Mouse (Mus musculus) lung, embryonic 16.5 days (tissue): ENCODE data around the gene Gm5108. TPM values are rescaled to one million over a fixed set of nuclear protein-coding genes. Genes with fewer than 3 reads are reported as not detected.
A peak's percentile ranks its signal among the peaks of the same experiment; 100 is the strongest.

Source experiments
- ATAC-seq: fragments of 200-750 bp; cut with Nextera tagmentation; 2 replicates; pipeline ENCODE4 v1.8.0; 2017; ENCODE audit warnings: low read depth, mild to moderate bottlenecking, moderate library complexity
- H3K27ac ChIP-seq: fragments of 300-500 bp; sonication (generic); 2 replicates; pipeline ENCODE4 v1.5.1; 2014; ENCODE audit warnings: mild to moderate bottlenecking, control low read depth, low read length
- H3K27me3 ChIP-seq: fragments of 300-500 bp; sonication (generic); 2 replicates; pipeline ENCODE4 v1.6.1; 2014; ENCODE audit warnings: low read depth, low read length, mixed read lengths; ENCODE audit not compliant: control insufficient read depth, insufficient read depth
- H3K36me3 ChIP-seq: fragments of 300-500 bp; sonication (generic); 2 replicates; pipeline ENCODE4 v1.6.1; 2014; ENCODE audit warnings: low read length; ENCODE audit not compliant: control insufficient read depth, insufficient read depth
- H3K4me1 ChIP-seq: fragments of 300-500 bp; sonication (generic); replicated peaks from 2 replicates; pipeline ENCODE4 v1.6.1; 2014; ENCODE audit warnings: low read length, mixed read lengths; ENCODE audit not compliant: control insufficient read depth, insufficient read depth
- H3K4me2 ChIP-seq: fragments of 300-500 bp; sonication (generic); 2 replicates; pipeline ENCODE4 v1.6.1; 2014; ENCODE audit warnings: low read depth, low read length, control low read depth
- H3K4me3 ChIP-seq: fragments of 300-500 bp; sonication (generic); 2 replicates; pipeline ENCODE4 v1.5.1; 2014; ENCODE audit warnings: mild to moderate bottlenecking, low read length, control low read depth
- H3K9ac ChIP-seq: fragments of 300-500 bp; sonication (generic); 2 replicates; pipeline ENCODE4 v1.6.1; 2014; ENCODE audit warnings: low read length, control low read depth
- H3K9me3 ChIP-seq: fragments of 300-500 bp; sonication (generic); 2 replicates; pipeline ENCODE4 v1.6.1; 2016; ENCODE audit warnings: low read length; ENCODE audit not compliant: control insufficient read depth
- WGBS: fragments of 180-500 bp; shearing (Covaris S2); extraction: QIAGEN DNeasy Blood & Tissue Kit; methylation state at CpG from one replicate; pipeline ENCODE4 v1.1.7; 2014; 5-methylcytosine and 5-hydroxymethylcytosine counted together
- polyA plus RNA-seq: library from polyadenylated mRNA; unstranded; fragments of >200 nt; fragmentation: Nextera tagmentation; extraction: Ambion mirVana; gene quantifications from 2 replicates; pipeline ENCODE4 v1.2.1, GENCODE M21; 2015

Gene Gm5108
- not detected in 2 replicates for polyA plus RNA-seq

GRCm38 (mm10) chr5:67941369-67941768, at the start of gene Gm5108:
Gene Gm5108, plus strand, starts transcription at chr5:67941669.
- Histone ChIP-seq H3K9ac (no peak within 1 kb of the TSS), H3K4me2 (no peak within 1 kb of the TSS), H3K4me1 (no peaks in the 10 kb centered on the region), H3K27ac (no peak within 1 kb of the TSS), H3K27me3 (no peaks in the 10 kb centered on the region), H3K9me3 (no peaks in the 10 kb centered on the region), H3K36me3 (no peaks in the 10 kb centered on the region), H3K4me3 (no peak within 1 kb of the TSS)
- ATAC-seq: no peak
- 96% methylated on average over 2 of the region's 2 CpGs for WGBS

DNA sequence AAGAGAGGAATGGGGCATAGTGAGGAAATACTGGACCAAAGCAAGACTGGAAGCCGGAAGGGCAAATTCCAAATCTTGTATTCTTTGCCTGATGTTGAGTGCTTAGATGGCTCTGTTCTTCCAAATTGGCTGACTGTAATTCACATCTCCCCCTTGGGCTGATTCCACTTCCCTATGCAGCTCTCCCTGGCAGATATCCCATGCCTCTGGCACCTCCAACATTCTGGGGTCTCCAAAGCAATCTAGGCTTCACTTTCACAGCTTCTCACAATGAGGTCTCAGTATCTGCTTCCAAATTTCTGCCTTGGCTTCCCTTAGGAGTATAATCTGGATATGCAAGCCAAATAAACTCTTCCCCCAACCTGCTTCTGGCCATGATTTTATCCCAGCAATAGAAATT, 42.5 kb upstream of the Gm5108 start:
- Histone ChIP-seq H3K36me3 (no peaks in the 10 kb centered on the region), H3K27me3 (no peaks in the 10 kb centered on the region), H3K27ac (no peak overlapping the region), H3K9ac (no peak overlapping the region), H3K4me3 (no peak overlapping the region), H3K4me1 (no peaks in the 10 kb centered on the region), H3K9me3 (no peaks in the 10 kb centered on the region), H3K4me2 (no peak overlapping the region)
- no peak for ATAC-seq
- WGBS: 81% methylated on average over 1 of the region's 1 CpGs

- Histone ChIP-seq H3K9me3 (no peaks in the 10 kb centered on the region), H3K36me3 (no peaks in the 10 kb centered on the region), H3K27ac (no peak overlapping the region), H3K27me3 (no peaks in the 10 kb centered on the region), H3K4me2 (no peak overlapping the region), H3K9ac (no peak overlapping the region), H3K4me1 (no peaks in the 10 kb centered on the region), H3K4me3 (no peak overlapping the region)
- peak; percentile 91 for ATAC-seq
- WGBS: 45% methylated on average over 2 of the region's 2 CpGs
Observed at GRCm38 (mm10) chr5:67904555-67904954, 36.9 kb upstream of the Gm5108 start.

DNA sequence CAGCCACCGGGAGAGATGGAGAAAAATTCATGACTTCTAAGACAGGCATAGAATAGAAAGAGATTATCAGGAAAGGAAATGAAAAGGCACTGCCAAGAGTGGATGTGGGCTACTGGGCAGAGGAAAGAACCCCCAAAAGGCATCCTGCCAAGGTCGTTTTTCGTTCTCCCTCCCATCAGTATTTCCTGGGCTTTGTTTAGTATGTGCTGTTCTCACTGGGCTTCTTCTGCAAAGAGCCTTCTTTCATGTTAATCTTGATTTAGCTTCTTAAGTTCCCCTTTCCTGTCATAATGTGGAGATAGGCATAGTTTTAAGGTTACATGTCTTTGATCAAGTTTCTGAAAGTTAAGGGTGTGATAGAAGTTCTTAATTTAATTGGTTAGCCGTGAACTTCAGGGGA, 10.9 kb upstream of the Gm5108 start:
- no peaks in the 10 kb centered on the region for H3K36me3 ChIP-seq
- H3K27ac ChIP-seq: no peak overlapping the region
- no peak overlapping the region for H3K4me2 ChIP-seq
- H3K4me1 ChIP-seq: peaks cover 3% of the 10 kb centered on the region
- no peaks in the 10 kb centered on the region for H3K27me3 ChIP-seq
- 26% methylated on average over 4 of the region's 4 CpGs for WGBS
- no peak overlapping the region for H3K9ac ChIP-seq
- ATAC-seq: no peak
- H3K4me3 ChIP-seq: no peak overlapping the region
- no peaks in the 10 kb centered on the region for H3K9me3 ChIP-seq

- no peak overlapping the region for H3K27ac ChIP-seq
- no peaks in the 10 kb centered on the region for H3K36me3 ChIP-seq
- H3K9ac ChIP-seq: no peak overlapping the region
- H3K4me1 ChIP-seq: peaks cover 3% of the 10 kb centered on the region
- H3K4me2 ChIP-seq: no peak overlapping the region
- WGBS: 29% methylated on average over 2 of the region's 2 CpGs
- no peaks in the 10 kb centered on the region for H3K27me3 ChIP-seq
- no peak for ATAC-seq
- H3K4me3 ChIP-seq: no peak overlapping the region
- H3K9me3 ChIP-seq: no peaks in the 10 kb centered on the region
Observed at GRCm38 (mm10) chr5:67931623-67932022, 9.8 kb upstream of the Gm5108 start.

DNA sequence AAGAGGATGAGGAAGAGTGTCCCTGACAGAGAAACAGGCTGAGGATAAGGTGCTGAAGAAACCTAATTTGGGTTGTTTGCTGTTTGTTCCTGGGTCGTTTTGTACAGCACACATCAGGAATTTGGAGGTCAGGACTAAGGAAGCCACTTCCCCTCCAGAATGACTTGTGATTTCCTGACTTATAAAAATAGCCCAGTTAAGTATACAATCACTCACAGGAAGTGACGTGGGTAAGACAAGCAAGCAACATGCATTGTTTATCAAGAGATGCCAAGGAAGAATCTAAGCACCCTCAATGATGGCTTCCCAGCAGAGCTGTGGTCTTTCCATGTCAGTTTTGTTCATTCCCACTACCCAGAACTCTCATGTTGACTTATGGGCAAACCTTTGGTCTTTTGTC, 1.7 kb downstream of the Gm5108 start:
- no peaks in the 10 kb centered on the region for H3K4me1 ChIP-seq
- 23% methylated on average over 2 of the region's 2 CpGs for WGBS
- no peaks in the 10 kb centered on the region for H3K27me3 ChIP-seq
- H3K4me2 ChIP-seq: no peak overlapping the region
- no peak overlapping the region for H3K9ac ChIP-seq
- H3K9me3 ChIP-seq: no peaks in the 10 kb centered on the region
- no peak overlapping the region for H3K4me3 ChIP-seq
- H3K27ac ChIP-seq: 0 out of 2 replicates have a peak overlapping the region, but pooled peaks have one; percentile 27
- ATAC-seq: no peak
- H3K36me3 ChIP-seq: no peaks in the 10 kb centered on the region

- H3K4me2 ChIP-seq: no peak overlapping the region
- no peak overlapping the region for H3K4me3 ChIP-seq
- ATAC-seq: no peak
- H3K36me3 ChIP-seq: no peaks in the 10 kb centered on the region
- no peaks in the 10 kb centered on the region for H3K9me3 ChIP-seq
- no peaks in the 10 kb centered on the region for H3K4me1 ChIP-seq
- H3K27ac ChIP-seq: no peak overlapping the region
- no peak overlapping the region for H3K9ac ChIP-seq
- WGBS: 83% methylated on average over 1 of the region's 1 CpGs
- H3K27me3 ChIP-seq: no peaks in the 10 kb centered on the region
Observed at GRCm38 (mm10) chr5:67944074-67944785, 2.8 kb downstream of the Gm5108 start.

DNA sequence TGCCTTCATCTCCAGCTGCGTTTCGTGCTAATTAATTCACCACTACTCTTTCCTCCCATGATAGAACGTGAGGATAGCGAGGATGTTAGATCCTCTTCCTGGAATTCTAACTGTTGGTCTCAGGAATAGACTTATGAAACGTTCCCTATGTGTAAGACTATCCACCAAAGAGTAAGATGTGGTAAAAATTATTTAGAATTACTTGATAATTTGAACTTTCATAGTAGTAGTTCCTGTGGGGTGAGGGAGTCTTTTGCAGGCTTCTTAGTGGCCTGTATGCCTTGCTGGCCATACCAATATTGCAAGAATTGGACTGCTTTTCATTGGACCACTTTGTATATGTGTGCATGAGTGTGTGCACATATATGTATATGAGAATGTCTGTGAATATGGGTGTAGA, 4.9 kb downstream of the Gm5108 start, which contains the start of gene Gm21905:
Gm21905 (minus strand) TSS at position 101 of the 400 bp plus-strand sequence.
- Histone ChIP-seq H3K9ac (no peak within 1 kb of the TSS), H3K4me1 (no peaks in the 10 kb centered on the region), H3K9me3 (no peaks in the 10 kb centered on the region), H3K27me3 (no peaks in the 10 kb centered on the region), H3K4me3 (no peak within 1 kb of the TSS), H3K36me3 (no peaks in the 10 kb centered on the region), H3K27ac (no peak within 1 kb of the TSS), H3K4me2 (no peak within 1 kb of the TSS)
- ATAC-seq: no peak
- WGBS: 78% methylated on average over 5 of the region's 5 CpGs

DNA sequence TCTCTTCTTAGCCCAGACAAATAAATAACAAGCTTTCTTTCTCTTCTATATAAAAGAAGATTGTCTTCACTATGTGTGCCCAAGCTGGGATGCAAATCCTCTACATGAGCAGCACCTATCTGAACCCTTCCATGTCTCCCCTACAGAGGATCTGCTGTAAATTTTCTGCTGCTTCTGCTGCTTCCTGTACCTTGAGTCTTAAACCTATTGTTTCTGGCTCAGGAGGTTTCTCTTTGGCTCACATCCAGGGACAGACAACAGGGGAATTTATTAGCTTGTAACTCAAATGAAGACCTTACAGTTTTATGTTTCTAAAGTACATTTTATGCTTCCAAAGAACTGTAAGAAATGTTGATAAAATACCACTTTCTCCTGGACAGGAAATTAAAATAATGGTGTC, 5.5 kb downstream of the Gm5108 start:
- Histone ChIP-seq H3K4me1 (no peaks in the 10 kb centered on the region), H3K9me3 (no peaks in the 10 kb centered on the region), H3K9ac (no peak overlapping the region), H3K36me3 (no peaks in the 10 kb centered on the region), H3K27ac (no peak overlapping the region), H3K4me2 (no peak overlapping the region), H3K4me3 (no peak overlapping the region), H3K27me3 (no peaks in the 10 kb centered on the region)
- no peak for ATAC-seq
